Mouse (Mus musculus): Measurements from ENCODE around the gene 4930402F06Rik. TPM values are rescaled to one million over a fixed set of nuclear protein-coding genes. Genes with fewer than 3 reads are reported as not detected.

Gene 4930402F06Rik
- polyA plus RNA-seq (2014; fragmentation: Illumina TruSeq; extraction: RNeasy Lipid Tissue Mini Kit (QIAGEN cat#74804); ENCODE audit: low read depth, low replicate concordance) = 8.1 TPM

GRCm38 (mm10) chr2:35397096-35397495, at the start of gene 4930402F06Rik:
Gene 4930402F06Rik, minus strand, starts transcription at chr2:35397175.

DNA sequence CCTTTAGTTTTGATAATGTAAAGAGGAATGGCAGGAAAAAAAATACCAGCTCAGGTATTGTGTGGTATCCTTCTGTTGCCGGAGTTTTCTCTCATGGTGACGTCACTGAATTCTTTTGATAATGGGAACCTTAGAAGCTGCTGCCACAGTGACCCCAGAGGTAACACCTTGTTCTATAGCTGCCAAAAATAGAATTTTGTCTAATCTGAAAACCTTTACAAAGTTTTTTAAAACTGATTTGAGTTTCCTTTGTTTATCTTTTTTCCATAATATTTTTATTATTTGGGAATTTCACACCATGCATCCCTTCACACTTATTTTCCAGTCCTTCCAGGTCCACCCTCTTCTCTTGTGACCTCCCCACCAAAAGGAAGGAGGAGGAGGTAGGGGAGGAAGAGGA, 29.3 kb downstream of the 4930402F06Rik start, which contains the start of gene 4930568D16Rik:
Gene 4930568D16Rik (minus strand): TSS at position 101 of the 400 bp plus-strand sequence.

DNA sequence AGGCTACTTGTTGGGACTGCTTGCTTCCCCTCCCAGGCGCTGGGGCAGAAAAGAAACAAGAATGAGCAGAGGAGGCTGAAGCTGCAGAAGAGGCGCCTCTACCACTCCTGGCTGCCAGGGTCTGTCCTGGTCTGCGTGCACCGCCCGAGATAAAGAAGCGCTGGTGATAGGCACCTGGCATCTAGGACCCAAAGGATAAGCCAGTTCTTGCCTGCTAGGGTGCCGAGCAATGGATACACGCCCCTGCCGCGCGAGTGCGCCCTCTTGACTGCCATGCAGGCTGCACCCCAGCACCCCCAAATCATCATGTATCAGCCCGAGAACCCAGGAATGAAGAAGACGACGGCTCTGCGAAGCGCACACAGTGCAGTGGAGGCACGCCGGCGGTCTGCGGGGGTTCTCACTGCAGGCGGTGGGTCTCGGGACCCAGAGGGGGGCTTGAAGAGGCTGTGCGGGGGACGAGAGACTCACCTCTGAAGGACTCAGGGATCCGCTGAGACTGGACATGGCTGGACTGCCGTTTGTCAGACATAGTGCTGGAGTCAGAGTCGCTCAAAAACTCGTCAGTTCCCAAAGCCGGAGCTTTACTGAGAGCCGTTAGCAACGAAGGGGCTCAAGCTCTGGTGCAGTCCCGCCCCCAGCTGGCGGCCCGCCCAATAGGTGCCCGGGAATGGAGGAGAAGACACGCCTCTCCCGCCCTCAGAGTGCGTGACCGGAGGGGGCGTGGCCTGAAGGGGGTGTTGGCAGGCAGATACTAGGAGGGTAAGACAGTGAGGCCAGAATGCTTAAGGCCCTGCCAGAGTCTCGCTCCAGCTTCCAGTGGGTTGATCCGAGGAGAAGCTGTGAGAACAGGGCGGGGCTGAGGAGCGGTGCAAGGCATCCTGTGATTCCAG, 60.3 kb downstream of the 4930402F06Rik start, which contains the start of gene Stom:
Gene Stom (minus strand): TSS at position 589 of the 893 bp plus-strand sequence.

Other genes starting within 250 kb of the 4930402F06Rik start
- gene Rab14, start 196.1 kb downstream of the 4930402F06Rik start, polyA plus RNA-seq (2014; fragmentation: Illumina TruSeq; extraction: RNeasy Lipid Tissue Mini Kit (QIAGEN cat#74804); ENCODE audit: low read depth, low replicate concordance) = 96.7 TPM
- 3.4 TPM for gene Gsn, start 140.8 kb downstream of the 4930402F06Rik start, polyA plus RNA-seq (2014; fragmentation: Illumina TruSeq; extraction: RNeasy Lipid Tissue Mini Kit (QIAGEN cat#74804); ENCODE audit: low read depth, low replicate concordance)
- gene Stom, start 60.2 kb downstream of the 4930402F06Rik start, polyA plus RNA-seq (2014; fragmentation: Illumina TruSeq; extraction: RNeasy Lipid Tissue Mini Kit (QIAGEN cat#74804); ENCODE audit: low read depth, low replicate concordance) = 36.3 TPM
- gene 4930568D16Rik, start 29.4 kb downstream of the 4930402F06Rik start, polyA plus RNA-seq (2014; fragmentation: Illumina TruSeq; extraction: RNeasy Lipid Tissue Mini Kit (QIAGEN cat#74804); ENCODE audit: low read depth, low replicate concordance) = 48.9 TPM
- 2.4 TPM for gene Ggta1, start 66.1 kb upstream of the 4930402F06Rik start, polyA plus RNA-seq (2014; fragmentation: Illumina TruSeq; extraction: RNeasy Lipid Tissue Mini Kit (QIAGEN cat#74804); ENCODE audit: low read depth, low replicate concordance)
- 1.1 TPM for gene Dab2ip, start 161.1 kb upstream of the 4930402F06Rik start, polyA plus RNA-seq (2014; fragmentation: Illumina TruSeq; extraction: RNeasy Lipid Tissue Mini Kit (QIAGEN cat#74804); ENCODE audit: low read depth, low replicate concordance)

All from testis, adult 10 weeks (tissue).